Mouse (Mus musculus) left cerebral cortex, postnatal 25 days (tissue): ENCODE data around the gene Gm2004. TPM values are rescaled to one million over a fixed set of nuclear protein-coding genes. Genes with fewer than 3 reads are reported as not detected.
"Not testable (repeated sequence)": the region's sequence is repeated elsewhere in the genome, so short reads cannot be mapped to it uniquely, and the experiment has no call there.

Experiments
- DNase-seq, 2 experiments: peaks; one replicate each; pipeline ENCODE4 v3.0.0; 2022; ENCODE audit warnings: low spot score in 2 of 2, mixed read lengths in 1 of 2
- intact Hi-C: fragments of 180-260 bp; cut with DNase I; formaldehyde crosslinking; loops from one replicate; pipeline ENCODE4 v1.15.1; 2025
- total RNA-seq, 2 experiments: library from RNA; stranded (reverse); gene quantifications; 2 replicates each; pipeline ENCODE4 v1.2.3; 2021

The Gm2004 gene
- total RNA-seq = 1 to 10 TPM; 5.6 to 5.9 TPM

- DNase-seq, intact Hi-C loops: not testable (repeated sequence)
These were observed at the start of gene Gm2004 for GRCm38 (mm10) chr2:176149725-176150124. TSS of gene Gm2004 (minus strand) at chr2:176149825.

Other genes starting within 250 kb of the Gm2004 start
- gene Zfp966, start 218.7 kb downstream of the Gm2004 start, total RNA-seq = 1 to 10 TPM; 5.6 to 6.6 TPM
- gene Gm2026, start 184.5 kb downstream of the Gm2004 start, total RNA-seq = 10 to 100 TPM; 44.5 to 53.6 TPM
- 10 to 100 TPM in 1 of 2 experiments, 1 to 10 TPM in 1; 4.0 to 14.9 TPM for gene 2210418O10Rik, start 76.7 kb upstream of the Gm2004 start, total RNA-seq
- gene Gm11009, start 169.7 kb upstream of the Gm2004 start, total RNA-seq = not detected